ENCODE assay signal across 11 mouse cellular contexts in genomic region chr1:64843900-64844616, GRCm38 (mm10).
"Had no signal": no experiment of that assay in that cellular context is flagged by ENCODE, and none has a peak within 500 bp of the region (broad histone marks: within the 10 kb centered on the region; RNA-seq: fewer than 3 reads in every experiment).

No protein-coding gene starts in this region.

- H3K9ac ChIP-seq: limb, embryonic 12.5 days; liver, embryonic 14.5 days; midbrain, embryonic 12.5 days had no signal

- H3K27ac ChIP-seq: limb, embryonic 12.5 days; liver, embryonic 14.5 days; midbrain, embryonic 12.5 days had no signal

- H3K36me3 ChIP-seq: limb, embryonic 12.5 days; midbrain, embryonic 12.5 days had no signal

- H3K4me3 ChIP-seq: limb, embryonic 12.5 days; midbrain, embryonic 12.5 days had no signal

- ATAC-seq: midbrain, embryonic 16.5 days had no signal

- DNase-seq: kidney, adult 18-20 months; kidney, postnatal 14 days; lung, adult 18-20 months; lung, postnatal 14 days; right cerebral cortex, postnatal 14 days; thymus, adult 18-20 months; thymus, postnatal 14 days had no signal

- H3K27me3 ChIP-seq: midbrain, embryonic 12.5 days had no signal

- H3K9me3 ChIP-seq: limb, embryonic 12.5 days; midbrain, embryonic 12.5 days had no signal

- H3K4me2 ChIP-seq: limb, embryonic 12.5 days; midbrain, embryonic 12.5 days had no signal
